Mouse (Mus musculus): ENCODE data around the gene Gmeb2.

- TF ChIP-seq CTCF (IDR thresholded peaks at IDR 0.05; ENCODE audit: borderline replicate concordance, extremely low read depth, insufficient read depth, insufficient read length) (no peak), POLR2A (IDR thresholded peaks at IDR 0.05; ENCODE audit: borderline replicate concordance, extremely low read depth, insufficient read depth, insufficient read length, poor library complexity, severe bottlenecking) (no peak)
These were observed 46.9 kb downstream of the Gmeb2 start for GRCm38 (mm10) chr2:181240806-181241440.

All from brain, embryonic 14.5 days (tissue).